Mouse (Mus musculus) thymus, adult 18-20 months (tissue): ENCODE data around the gene Farsb.

Source experiments
- DNase-seq, 2 experiments: peaks; one replicate each; pipeline ENCODE4 v3.0.0; 2022; ENCODE audit warnings: mixed read lengths in 2 of 2

The Farsb gene

DNA sequence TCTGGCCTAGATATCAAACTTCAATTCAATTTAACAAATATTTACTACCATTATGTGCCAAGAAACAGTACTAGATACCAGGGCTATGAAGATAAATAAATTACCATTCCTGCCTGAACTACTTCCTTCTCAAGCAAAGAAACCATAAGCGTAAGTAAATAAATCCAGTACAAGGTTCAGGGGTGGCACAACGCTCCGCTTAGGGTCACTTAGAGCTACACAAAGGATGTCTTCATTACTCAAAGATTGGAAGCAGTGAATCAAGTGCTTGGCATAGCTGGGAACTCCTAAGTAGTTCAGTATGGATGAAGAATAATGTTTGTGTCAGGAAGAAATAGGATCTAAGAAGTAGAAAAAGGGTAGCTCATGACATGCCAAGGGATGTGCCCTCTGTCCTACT lies 5.3 kb downstream of the Farsb start:
- no peak for DNase-seq

DNA sequence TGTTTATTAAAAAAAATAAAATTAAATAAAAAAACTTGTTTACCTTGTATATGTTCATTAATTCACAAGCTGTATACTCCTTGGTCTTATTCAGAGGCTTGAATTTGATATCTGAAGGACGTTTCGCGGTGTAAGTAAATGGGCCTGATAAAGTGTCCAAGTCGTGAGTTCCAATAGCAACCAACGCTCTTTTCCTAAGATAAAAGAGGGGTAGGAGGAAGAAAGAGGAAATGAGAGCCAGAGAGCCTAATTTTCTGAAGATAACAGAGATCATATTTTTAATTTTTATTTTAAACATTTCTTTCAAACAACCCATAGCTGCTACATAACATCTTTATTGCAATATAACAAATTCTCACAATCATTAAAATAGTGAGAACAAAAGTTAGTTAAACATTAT lies 16.3 kb downstream of the Farsb start:
- no peak for DNase-seq

DNA sequence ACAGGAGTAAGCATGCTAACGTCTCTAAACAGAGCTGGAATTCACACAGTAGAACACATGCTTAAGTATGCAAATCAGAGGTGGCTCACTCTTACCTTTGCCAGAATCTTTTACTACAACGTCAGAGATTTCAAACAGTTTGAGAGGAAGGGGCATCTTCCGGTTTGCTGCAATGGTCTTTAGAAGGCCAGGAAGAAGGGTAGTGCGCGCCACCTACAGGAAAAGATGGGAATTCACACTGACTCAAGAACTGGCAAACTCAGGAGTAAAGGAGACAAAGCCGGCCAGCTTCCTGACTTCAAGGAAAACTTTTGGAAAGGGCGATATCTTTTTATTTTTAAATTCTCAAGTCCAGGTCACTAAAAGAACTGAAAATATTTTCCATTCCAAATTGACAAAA lies 34.0 kb downstream of the Farsb start:
- DNase-seq = no peak

DNA sequence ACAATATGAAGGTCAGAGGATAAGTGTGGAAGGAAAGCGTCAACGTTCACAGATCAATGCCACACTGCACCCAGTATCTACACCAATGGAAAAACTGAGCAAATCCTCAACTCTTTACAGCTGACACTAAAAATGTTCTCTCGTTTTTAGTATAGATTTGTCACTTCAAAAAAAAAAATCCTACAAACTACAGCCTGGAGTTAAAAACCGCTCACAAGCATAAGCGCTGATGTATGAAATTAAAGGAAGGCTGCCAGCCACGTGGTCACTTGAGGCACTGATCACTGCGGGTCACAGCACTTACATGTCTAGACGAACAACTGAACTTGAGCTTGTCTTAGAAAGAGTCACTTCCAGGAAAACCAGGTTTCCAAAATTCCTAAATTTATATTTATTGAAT lies 34.8 kb downstream of the Farsb start:
- no peak for DNase-seq

DNA sequence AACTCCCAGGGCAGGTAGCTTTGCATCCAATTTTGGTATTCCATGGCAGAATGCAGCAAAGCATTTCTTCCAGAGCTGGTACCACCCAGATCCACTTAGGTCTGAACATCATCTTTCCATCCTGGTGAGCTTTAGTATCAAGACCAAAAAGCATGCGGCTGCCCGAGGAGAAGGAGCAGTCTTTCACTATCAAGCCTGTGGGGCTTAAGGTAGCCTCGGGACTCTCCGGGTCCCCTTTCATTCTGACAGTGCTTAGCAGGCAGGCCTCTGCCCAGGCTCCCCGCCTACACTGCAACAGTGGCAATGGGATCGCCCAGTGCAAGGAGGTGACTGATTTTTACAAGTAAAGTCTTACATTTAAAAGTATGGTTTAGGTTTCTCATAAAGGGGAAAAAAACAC lies 36.2 kb downstream of the Farsb start:
- no peak for DNase-seq

DNA sequence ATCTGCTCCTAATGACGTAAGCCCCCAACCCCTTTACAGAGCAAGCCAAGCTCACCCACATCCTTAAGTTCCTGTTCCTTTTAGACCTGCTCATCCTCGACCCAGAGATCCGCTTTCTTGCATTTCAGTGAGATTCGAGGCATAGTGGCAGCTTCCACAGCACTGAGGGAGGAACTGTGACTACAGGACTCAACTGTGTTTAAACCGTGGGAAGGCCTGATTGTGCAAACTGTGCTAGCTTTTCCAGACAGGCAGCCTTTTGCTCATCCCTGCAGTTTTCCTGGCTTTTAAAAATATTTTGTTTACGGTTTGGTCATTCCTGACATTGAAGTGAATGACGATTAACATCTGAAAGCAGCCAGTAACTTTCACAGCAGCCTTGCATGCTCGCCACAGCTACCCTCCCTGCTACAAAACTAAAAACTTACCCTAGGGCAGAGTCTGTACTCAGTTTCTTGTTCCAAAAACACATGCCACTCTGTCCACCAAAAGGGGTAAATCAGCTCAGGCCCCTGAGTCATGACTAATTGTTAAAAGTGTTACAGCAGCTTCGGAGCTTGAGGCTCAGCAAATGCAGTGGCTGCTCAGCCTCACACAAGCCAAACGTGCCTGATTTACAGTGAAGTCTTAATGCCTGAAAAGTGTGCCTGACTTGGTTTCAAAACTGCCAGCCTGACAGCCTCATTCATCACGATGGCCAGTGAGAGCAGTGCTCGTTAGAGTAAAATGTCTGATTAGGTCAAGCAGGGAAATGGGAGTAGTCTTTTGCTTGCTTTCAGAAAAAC lies 37.4 kb downstream of the Farsb start:
- no peak for DNase-seq

DNA sequence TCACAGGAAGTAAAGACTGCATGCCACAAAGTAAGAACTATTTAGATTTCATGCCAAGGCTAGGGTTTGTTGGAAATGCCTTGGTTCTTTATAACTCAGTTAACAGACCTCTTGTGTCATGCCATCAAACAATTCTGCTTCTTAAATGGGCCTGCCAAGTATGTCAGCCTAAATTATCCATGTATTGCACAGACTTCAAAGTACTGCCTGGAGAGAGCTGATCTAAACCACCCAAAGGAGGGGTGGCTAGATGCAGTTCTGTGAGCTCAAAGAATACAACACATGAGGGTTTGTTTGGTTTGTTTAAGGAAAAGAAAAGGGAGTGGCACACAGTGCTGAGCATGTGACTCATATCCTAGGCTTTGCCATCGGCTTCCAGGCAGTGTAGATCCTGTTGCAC lies 40.6 kb downstream of the Farsb start:
- no peak for DNase-seq

DNA sequence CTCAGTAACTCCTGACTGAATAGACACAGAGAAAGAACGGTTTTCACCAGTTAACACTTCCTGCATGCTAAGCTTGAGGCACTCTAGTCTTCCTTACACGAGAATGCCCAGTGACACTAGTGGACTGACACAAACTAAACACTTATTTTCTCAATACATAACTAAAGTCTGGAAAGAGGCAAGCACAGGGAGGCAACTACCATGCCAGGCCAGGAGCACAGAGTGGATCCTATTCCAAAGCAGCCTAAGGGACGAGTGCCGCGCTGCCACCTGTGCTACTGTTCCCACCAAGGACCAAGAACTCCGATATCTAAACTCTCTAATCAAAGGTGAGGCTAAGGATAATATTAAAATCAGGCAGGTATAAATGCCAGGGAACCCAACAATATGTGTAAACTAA lies 42.0 kb downstream of the Farsb start:
- DNase-seq = no peak

DNA sequence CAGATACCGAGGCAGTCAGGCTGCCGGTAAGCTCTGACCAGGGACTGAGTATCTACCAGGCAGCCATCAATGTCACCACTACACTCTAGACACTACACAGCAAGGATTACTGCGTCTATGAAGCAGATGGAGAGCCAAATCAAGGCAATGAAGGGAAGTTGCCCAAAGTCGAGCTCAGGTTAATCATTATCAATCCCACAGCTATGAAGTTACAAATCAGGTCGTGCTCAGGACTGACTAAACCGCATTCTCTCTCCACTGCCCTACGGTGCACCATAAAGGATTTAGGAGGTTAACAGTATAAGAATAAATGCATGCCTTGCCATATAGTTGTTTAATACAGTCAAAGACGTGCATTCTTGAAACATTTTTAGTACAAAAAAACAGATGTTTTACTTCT lies 42.5 kb downstream of the Farsb start:
- no peak for DNase-seq

DNA sequence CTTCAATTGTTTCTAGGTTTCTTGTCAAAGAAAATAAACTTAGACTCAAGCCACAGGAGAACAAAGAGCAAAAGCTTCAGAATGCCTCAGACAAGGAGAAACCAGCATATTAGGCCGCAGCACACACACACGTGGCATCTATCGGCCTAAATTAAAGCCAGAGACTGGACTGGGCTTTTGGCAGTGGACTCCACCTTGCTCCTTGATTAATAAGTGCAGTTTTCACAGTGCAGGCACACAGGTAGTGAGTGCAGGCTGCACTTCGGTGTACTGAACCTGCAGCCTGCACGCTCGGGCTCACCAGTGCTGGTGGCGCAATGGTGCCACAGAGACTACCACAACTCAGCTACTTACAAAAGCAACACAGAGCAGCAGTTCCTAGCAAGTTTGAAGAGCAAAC lies 45.6 kb downstream of the Farsb start:
- no peak for DNase-seq

DNA sequence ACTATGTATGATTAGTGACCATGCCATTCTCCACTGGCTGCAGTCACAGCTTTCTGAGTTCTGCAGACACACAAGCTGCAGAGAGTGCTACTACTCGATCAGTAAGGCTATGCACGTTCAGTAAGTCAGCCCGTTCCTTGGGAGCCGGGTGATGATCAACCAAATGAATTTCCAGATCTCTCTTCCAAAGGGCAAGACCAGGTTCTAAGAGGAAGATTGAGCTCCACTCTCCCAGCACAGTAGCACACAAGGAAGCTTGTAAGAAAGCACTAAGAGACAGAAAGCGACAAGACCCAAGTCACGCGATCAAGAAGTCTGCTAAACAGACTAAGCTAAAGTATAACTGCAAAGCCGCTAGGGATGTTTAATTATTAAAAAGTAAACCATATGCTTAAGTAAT lies 48.0 kb downstream of the Farsb start:
- DNase-seq = no peak

DNA sequence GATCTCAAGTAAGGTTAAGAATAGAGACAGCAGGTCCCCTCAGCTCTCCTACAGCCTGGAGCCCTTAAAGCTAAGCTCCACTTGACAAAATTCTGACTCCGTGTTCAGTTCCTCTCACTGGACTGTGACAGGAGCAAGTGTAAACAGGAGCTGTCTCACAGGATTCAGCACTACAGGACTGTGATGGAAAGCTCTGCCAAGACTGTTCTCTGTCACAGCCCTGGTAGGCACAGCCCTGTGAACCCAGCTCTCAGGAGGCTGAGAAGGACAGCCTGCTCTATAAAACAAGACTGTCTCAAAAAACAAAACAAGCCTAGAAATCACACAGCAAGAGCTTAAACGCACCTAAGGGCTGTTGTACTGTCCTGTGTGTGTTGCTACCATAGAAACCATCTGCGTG lies 51.5 kb downstream of the Farsb start:
- no peak for DNase-seq

DNA sequence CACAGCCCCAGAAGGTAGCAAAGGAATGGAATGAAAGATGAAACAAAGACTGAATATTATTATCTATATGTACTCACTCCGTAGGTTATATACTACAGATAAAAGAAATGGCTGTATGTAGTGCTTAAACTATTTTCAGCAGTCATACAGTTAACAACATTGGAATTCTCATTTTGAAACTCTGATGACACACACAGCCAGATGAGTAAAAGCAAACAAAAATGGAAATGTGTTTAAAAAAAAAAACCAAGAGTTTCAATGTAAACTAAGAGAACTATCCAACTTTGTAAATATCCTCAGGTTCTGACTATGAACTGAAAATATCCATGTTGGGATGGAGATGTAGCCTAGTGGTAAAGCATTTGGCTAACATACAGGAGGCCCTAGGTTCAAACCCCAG lies 52.3 kb downstream of the Farsb start:
- DNase-seq = no peak

DNA sequence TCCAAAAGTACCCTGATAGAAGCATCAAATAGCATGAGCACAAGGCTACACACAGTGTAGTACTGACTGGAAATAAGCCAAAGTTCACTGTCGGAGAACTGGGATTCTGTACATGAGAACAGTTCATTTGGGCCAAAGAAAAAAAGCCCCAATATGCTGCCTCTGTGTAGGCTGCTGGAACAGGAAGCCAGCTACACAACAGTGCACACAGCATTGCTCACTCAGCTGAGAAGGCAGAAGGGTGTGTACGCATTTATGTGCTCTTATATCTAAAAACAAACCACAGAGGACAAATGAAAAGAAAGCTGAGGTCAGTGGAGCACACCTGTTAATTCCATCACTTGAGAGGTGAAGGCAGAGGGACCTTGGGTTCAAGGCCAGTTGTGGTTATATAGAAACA lies 52.7 kb downstream of the Farsb start:
- no peak for DNase-seq

DNA sequence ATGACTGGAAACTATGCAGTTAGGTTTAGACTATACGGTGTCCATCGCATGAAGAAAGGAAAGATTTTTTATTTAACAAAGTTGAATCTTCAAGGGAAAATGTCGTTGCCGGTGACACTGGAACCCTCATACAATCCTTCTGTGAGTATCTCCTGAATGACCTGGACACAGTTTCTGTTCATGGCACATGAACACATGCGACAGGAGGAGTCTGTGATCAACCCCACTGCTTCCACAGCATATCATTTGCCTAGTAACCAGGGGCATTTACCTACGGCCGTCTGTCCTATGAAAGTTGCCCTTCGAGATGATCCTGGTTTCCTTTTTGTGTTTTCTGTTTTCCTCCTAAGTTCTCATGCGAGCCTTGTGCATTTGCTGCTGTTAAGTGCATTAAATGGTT lies 55.2 kb downstream of the Farsb start:
- no peak for DNase-seq

DNA sequence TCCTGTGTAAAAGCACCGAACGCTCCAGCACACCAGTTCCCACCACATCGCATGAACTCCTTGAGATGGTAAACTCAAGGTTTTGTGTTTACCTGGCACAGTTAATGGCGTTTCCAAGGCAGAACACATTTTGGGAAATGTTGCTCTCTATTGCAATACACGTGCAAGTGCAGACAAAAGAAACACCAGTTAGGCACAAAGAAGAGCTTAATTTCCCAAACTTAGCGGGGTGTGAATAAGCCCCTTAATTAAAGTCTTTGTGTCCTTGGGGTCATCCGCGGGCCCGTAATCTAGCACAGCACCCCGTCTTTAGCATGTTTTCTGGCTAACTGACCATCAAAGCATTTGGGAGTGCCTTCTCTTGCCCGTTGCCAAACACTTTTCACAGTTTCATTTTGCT lies 59.8 kb downstream of the Farsb start:
- no peak for DNase-seq

DNA sequence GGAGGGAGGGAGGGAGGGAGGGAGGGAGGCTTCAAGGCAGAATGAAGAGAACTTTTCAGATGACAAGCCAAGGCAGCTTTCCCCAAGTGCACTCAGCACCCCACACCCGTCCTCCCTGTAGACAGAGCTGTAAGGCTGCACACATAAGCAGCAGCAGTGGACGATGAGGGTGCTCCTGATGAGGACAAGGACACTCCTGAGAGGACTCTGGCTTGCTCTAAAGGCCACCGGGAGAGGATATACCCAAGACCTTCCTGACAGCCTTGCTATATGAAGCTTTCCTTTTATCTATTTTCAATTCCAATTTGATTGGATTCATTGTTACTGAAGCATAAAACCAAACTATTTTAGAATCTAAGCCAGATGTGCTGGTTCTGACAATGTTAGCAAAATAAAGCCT lies 61.9 kb downstream of the Farsb start:
- DNase-seq = no peak

DNA sequence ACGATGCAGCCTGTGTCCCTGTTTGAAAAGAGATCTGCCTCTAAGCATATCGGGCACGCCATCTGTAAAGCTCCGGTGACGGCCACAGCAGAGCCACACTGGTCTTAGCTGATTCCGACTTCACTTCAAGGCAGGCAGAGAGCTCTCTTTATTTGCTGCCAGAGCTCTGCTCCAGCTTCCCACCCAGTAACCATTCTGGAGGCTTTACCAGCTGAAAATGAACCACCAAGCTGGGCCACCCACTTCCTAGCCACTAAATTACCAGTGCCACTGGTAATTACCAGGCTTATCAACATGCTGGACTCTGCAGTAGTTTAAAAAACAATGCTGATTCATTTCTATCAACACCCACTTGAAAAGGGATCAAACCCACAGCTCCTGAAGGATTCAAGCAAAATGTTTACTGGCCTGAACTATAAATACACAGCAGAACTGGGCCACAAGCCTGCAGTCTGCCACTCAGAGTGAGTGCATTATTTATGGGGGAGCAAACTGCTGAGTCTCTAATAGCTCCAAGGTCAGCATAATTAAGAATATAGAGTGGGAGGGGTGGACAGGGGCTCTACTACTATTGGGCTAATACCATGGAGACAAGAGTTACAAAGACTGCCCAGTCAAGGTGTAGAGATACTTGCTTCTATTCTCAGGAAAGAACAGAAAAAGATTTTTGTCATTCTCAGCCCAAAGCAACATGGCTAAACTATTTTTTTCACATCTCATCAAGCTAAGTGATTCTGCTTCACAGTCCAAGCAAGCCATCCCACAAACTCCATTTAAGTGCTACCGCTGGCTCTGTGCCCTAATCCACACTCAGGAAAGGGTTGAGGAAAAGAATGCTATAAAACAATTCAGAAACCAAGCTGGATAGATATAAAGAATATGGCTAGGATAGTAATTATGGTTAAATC lies 62.6 kb downstream of the Farsb start:
- no peak for DNase-seq

DNA sequence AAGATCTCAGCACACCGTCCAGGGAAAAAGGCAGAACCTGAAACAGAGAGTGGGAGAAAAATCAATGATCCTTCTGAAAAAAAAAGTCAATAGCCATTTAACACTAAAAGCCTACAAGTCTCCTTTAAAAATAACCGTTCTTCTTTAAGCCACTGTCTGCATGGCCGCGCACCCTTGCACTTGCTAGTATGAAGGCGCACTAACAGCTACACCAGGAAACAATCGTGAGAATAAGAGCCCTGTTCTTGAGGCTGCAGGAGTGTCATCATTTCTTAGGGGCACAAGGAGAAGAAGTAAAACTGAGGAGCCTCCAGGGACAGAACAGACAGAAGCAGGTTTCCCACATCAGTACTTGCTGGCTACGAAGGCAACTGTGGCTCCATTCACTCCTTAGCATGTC lies 63.4 kb downstream of the Farsb start:
- no peak for DNase-seq

DNA sequence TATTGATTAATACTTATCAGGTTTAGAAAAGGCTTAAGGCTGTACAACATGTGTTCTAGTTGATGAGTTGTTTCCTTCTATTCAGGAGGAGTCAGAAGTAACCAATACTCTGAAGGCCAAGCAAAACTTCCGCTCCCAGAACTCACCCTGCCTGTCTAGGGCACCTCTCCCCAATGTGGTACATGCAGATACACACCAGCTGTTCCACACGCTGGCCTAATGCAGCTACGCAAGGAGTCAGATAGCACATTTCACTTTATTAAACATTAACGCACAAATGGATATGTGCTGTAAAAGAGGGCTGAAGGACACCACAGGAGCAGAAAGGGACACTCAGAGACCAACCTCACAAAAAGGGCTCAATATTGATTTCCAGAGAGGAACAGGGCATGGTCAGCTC lies 63.8 kb downstream of the Farsb start:
- no peak for DNase-seq

DNA sequence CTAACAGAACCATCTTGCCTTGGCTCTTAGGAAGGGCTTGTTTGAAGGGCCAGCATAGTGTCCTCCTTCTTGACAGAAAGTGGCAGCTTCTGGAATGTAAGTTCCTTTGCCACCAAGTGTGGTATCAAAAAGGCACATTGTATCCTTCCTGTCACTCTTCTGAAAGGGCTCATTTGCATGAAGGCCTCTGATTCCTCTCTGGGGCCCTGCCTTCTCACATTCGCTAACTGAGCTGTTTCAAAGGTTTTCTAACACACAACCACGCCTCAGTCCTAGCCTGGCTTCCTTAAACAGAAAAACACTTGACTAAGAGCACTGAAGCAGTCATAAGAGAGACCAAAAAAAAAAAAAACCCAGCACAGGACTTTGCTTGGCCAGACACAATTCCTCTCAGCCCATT lies 66.1 kb downstream of the Farsb start:
- DNase-seq = no peak

DNA sequence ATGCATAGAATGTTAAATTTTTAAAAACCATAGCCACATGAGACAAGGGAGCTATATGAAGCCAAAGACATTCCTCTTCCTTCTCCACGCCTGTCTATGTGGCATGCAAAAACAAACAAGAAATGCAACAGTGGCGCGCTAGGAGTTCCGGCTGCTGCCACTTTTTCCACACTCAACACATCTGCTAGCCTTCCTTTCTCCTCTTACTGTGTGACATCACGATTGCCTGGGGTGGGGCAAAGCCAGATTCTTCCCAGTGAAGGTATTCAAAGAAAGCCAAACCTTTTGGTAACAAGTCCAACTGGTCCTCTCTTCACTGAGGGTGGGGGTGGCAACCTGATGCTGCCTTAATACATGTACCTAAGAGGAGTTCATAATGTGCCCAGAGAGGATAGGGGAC lies 66.9 kb downstream of the Farsb start:
- DNase-seq = no peak

DNA sequence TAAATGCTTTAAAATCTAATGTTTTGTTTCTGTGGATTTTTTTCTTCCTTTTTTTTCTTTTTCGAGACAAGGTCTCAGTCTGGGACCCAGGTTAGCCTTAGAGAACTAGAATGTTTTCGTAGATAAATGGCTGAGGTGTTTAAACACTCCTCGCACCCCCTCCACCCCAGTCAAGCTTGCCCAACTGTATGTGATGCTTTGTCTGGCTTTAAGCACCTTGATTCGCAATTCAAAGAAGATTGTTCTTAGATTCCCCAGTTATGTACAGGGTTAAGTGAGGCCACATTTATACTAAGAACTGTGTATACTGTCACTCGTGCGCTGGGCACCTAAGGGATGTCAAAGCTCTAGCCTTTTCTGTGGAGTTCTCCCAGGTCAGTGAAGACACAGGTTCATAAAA lies 68.4 kb downstream of the Farsb start:
- DNase-seq = no peak

DNA sequence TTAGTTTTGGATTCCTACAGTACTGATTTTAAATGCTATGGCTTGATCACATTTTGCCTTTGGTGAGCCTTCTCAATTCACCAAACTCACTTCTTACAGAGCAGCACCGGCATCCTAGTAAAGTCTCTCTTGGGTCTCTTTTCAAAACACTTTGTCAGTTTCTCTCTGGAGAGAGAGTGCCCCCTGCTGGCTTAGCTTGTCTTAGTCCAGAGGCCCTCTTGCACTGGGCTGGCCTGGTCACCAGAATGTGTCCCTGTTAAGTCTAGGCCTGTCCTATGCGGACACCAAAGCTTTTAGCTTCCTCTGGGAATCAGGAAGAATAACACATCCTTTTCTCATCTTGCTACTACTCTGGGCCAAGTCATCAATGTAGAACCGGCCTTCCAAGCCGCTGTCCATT lies 69.1 kb downstream of the Farsb start:
- no peak for DNase-seq
